Comparison of ENCODE assay signal across 7 mouse cellular contexts in genomic region chrX:153237304-153237919, GRCm38 (mm10). TPM values are rescaled to one million over a fixed set of nuclear protein-coding genes. Genes with fewer than 3 reads are reported as not detected.
A peak's percentile ranks its signal among the peaks of the same experiment; 100 is the strongest.
DNase-seq lines count a peak whose midpoint lies in the region; ATAC-seq and TF ChIP-seq lines count a peak whose summit lies in the region.

TSS of gene Klf8 (plus strand) at chrX:153237466.

- H3K4me2 ChIP-seq in embryonic facial prominence, embryonic 11.5 days (ENCODE audit: low read depth, low read length), result peak within 1 kb of the TSS; percentile 36
- H3K4me2 ChIP-seq in midbrain, embryonic 11.5 days, result peak within 1 kb of the TSS; percentile 50

- peak; percentile 76; the same call in 1 of the 2 replicates for ATAC-seq in embryonic facial prominence, embryonic 11.5 days (replicated peaks; ENCODE audit: insufficient number of reproducible peaks, low FRiP score, low TSS enrichment, low read depth)
- ATAC-seq in midbrain, embryonic 11.5 days (ENCODE audit: low FRiP score), result peak; percentile 74
- no peak for ATAC-seq in monocyte, adult 5-6 weeks (replicated peaks; ENCODE audit: insufficient number of reproducible peaks, low FRiP score, low TSS enrichment, poor library complexity, severe bottlenecking)

- H3K36me3 ChIP-seq in C2C12 (ENCODE audit: control insufficient read depth, insufficient read depth), result no peaks in the 10 kb centered on the region
- no peaks in the 10 kb centered on the region for H3K36me3 ChIP-seq in E14TG2a.4 (ENCODE audit: insufficient read depth, low read length)
- H3K36me3 ChIP-seq in embryonic facial prominence, embryonic 11.5 days (replicated peaks; ENCODE audit: control insufficient read depth, insufficient read depth, low read depth, low read length), result no peaks in the 10 kb centered on the region
- no peaks in the 10 kb centered on the region for H3K36me3 ChIP-seq in hindbrain, embryonic 10.5 days
- no peaks in the 10 kb centered on the region for H3K36me3 ChIP-seq in limb, embryonic 10.5 days
- no peaks in the 10 kb centered on the region for H3K36me3 ChIP-seq in midbrain, embryonic 11.5 days (ENCODE audit: control insufficient read depth, insufficient read depth, low read length)

- H3K27ac ChIP-seq in embryonic facial prominence, embryonic 11.5 days (replicated peaks; ENCODE audit: low read depth, low read length), result no peak within 1 kb of the TSS
- peak within 1 kb of the TSS; percentile 83 for H3K27ac ChIP-seq in hindbrain, embryonic 10.5 days
- peak within 1 kb of the TSS; percentile 61 for H3K27ac ChIP-seq in limb, embryonic 10.5 days
- no peak within 1 kb of the TSS for H3K27ac ChIP-seq in midbrain, embryonic 11.5 days (ENCODE audit: low read depth, low read length)

- no peaks in the 10 kb centered on the region for H3K27me3 ChIP-seq in C2C12 (ENCODE audit: control insufficient read depth, insufficient read depth, insufficient read length)
- H3K27me3 ChIP-seq in E14TG2a.4 (ENCODE audit: insufficient read depth, low read length), result no peaks in the 10 kb centered on the region
- no peaks in the 10 kb centered on the region for H3K27me3 ChIP-seq in embryonic facial prominence, embryonic 11.5 days (ENCODE audit: control insufficient read depth, insufficient read depth, low read length)
- peaks cover 24% of the 10 kb centered on the region for H3K27me3 ChIP-seq in hindbrain, embryonic 10.5 days (ENCODE audit: insufficient read depth, poor library complexity, severe bottlenecking)
- peaks cover 76% of the 10 kb centered on the region for H3K27me3 ChIP-seq in limb, embryonic 10.5 days (ENCODE audit: low read depth, poor library complexity, severe bottlenecking)
- H3K27me3 ChIP-seq in midbrain, embryonic 11.5 days (ENCODE audit: control insufficient read depth, insufficient read depth, low read length), result no peaks in the 10 kb centered on the region

- TF ChIP-seq CTCF in C2C12 (IDR thresholded peaks at IDR 0.05; ENCODE audit: control insufficient read depth, insufficient read depth, insufficient read length), result no peak
- TF ChIP-seq CTCF in E14TG2a.4 (conservative IDR thresholded peaks at IDR 0.05; ENCODE audit: low read length), result no peak

- no peaks in the 10 kb centered on the region for H3K79me2 ChIP-seq in C2C12 (ENCODE audit: control insufficient read depth, insufficient read depth)

- H3K4me3 ChIP-seq in C2C12 (ENCODE audit: insufficient read depth, poor library complexity, severe bottlenecking), result no peak within 1 kb of the TSS
- H3K4me3 ChIP-seq in E14TG2a.4 (replicated peaks; ENCODE audit: low read length), result peak within 1 kb of the TSS; percentile 84
- peak within 1 kb of the TSS; percentile 35 for H3K4me3 ChIP-seq in embryonic facial prominence, embryonic 11.5 days (ENCODE audit: low read depth, low read length)
- peak within 1 kb of the TSS; percentile 62 for H3K4me3 ChIP-seq in hindbrain, embryonic 10.5 days
- H3K4me3 ChIP-seq in limb, embryonic 10.5 days, result peak within 1 kb of the TSS; percentile 60
- peak within 1 kb of the TSS; percentile 52 for H3K4me3 ChIP-seq in midbrain, embryonic 11.5 days (ENCODE audit: low read depth, low read length)

- peak within 1 kb of the TSS; percentile 30 for H3ac ChIP-seq in C2C12 (ENCODE audit: control insufficient read depth, insufficient read length, low read depth)

- no peaks in the 10 kb centered on the region for H3K79me3 ChIP-seq in C2C12 (ENCODE audit: low read depth)

- peak; percentile 18 for DNase-seq in embryonic facial prominence, embryonic 11.5 days (ENCODE audit: low spot score)
- DNase-seq in hindbrain, embryonic 10.5 days (ENCODE audit: low spot score), result peak; percentile 18
- no peak for DNase-seq in limb, embryonic 10.5 days (ENCODE audit: low spot score)
- DNase-seq in midbrain, embryonic 11.5 days (ENCODE audit: low spot score, missing footprints), result peak; percentile 89

- peaks cover 39% of the 10 kb centered on the region for H3K4me1 ChIP-seq in E14TG2a.4 (replicated peaks; ENCODE audit: low read depth, low read length)
- no peaks in the 10 kb centered on the region for H3K4me1 ChIP-seq in embryonic facial prominence, embryonic 11.5 days (ENCODE audit: control insufficient read depth, insufficient read depth, low read length)
- H3K4me1 ChIP-seq in hindbrain, embryonic 10.5 days (replicated peaks), result 0 out of 2 replicates have a peak, but pooled peaks cover 7% of the 10 kb centered on the region
- 0 out of 2 replicates have a peak, but pooled peaks cover 4% of the 10 kb centered on the region for H3K4me1 ChIP-seq in limb, embryonic 10.5 days
- no peaks in the 10 kb centered on the region for H3K4me1 ChIP-seq in midbrain, embryonic 11.5 days (ENCODE audit: control insufficient read depth, insufficient read depth, low read length)

- H3K9ac ChIP-seq in embryonic facial prominence, embryonic 11.5 days (replicated peaks; ENCODE audit: low read length), result peak within 1 kb of the TSS; percentile 22
- H3K9ac ChIP-seq in midbrain, embryonic 11.5 days (ENCODE audit: low read length), result peak within 1 kb of the TSS; percentile 59

- WGBS in embryonic facial prominence, embryonic 11.5 days, result 16% methylated on average over 16 of the region's 17 CpGs
- WGBS in hindbrain, embryonic 10.5 days, result 28% methylated on average over 17 of the region's 17 CpGs
- 24% methylated on average over 17 of the region's 17 CpGs for WGBS in limb, embryonic 10.5 days
- WGBS in midbrain, embryonic 11.5 days, result 19% methylated on average over 17 of the region's 17 CpGs

- no peaks in the 10 kb centered on the region for H3K9me3 ChIP-seq in E14TG2a.4 (ENCODE audit: low read length)
- no peaks in the 10 kb centered on the region for H3K9me3 ChIP-seq in embryonic facial prominence, embryonic 11.5 days (replicated peaks; ENCODE audit: control insufficient read depth, low read length)
- no peaks in the 10 kb centered on the region for H3K9me3 ChIP-seq in hindbrain, embryonic 10.5 days
- no peaks in the 10 kb centered on the region for H3K9me3 ChIP-seq in limb, embryonic 10.5 days (replicated peaks)
- no peaks in the 10 kb centered on the region for H3K9me3 ChIP-seq in midbrain, embryonic 11.5 days (ENCODE audit: control insufficient read depth, low read length)

TF ChIP-seq in C2C12, 6 proteins besides CTCF, POLR2A, EP300 and RAD21:
- TF ChIP-seq USF1 (IDR thresholded peaks at IDR 0.05; ENCODE audit: low read depth) (no peak), MAX (IDR thresholded peaks at IDR 0.05) (no peak), CEBPB (IDR thresholded peaks at IDR 0.05; ENCODE audit: low read depth) (no peak), MYOG (IDR thresholded peaks at IDR 0.05; ENCODE audit: control insufficient read depth, extremely low read depth, insufficient read length) (no peak), FOSL1 (IDR thresholded peaks at IDR 0.05; ENCODE audit: insufficient read depth, low read length, poor library complexity, severe bottlenecking) (no peak)
TF ChIP-seq in C2C12: peak in this region for 0.

RNA-seq across cellular contexts. Expression of gene Klf8, which starts in this region (rescaled TPM):
- polyA plus RNA-seq in C2C12 (2012; fragmentation: generic; extraction: Trizol), result 0.06 TPM
- 1.9 TPM in 2 replicates for polyA plus RNA-seq in embryonic facial prominence, embryonic 11.5 days (2014; fragmentation: Nextera tagmentation; extraction: Ambion mirVana)
- polyA plus RNA-seq in hindbrain, embryonic 10.5 days (2016; fragmentation: Nextera tagmentation; extraction: Ambion mirVana), result 1.1 and 1.3 TPM in 2 replicates
- polyA plus RNA-seq in limb, embryonic 10.5 days (2016; fragmentation: Nextera tagmentation; extraction: Ambion mirVana), result 0.59 and 0.90 TPM in 2 replicates
- polyA plus RNA-seq in midbrain, embryonic 11.5 days (2014; fragmentation: Nextera tagmentation; extraction: Ambion mirVana), result 1.8 and 4.1 TPM in 2 replicates
- total RNA-seq in monocyte, adult 5-6 weeks (2017), result 0.38 to 2.5 TPM (median 1.2 TPM) in 3 replicates

Comparison
In these comparisons a context has a peak if more than half of its experiments do, and no peak if none do; other contexts are left out.
1. H3K27ac ChIP-seq: peak in hindbrain, embryonic 10.5 days (single experiment) and limb, embryonic 10.5 days (single experiment); none in embryonic facial prominence, embryonic 11.5 days (single experiment) and midbrain, embryonic 11.5 days (single experiment).